Mouse (Mus musculus): ENCODE measurements at regions not wholly inside any gene's neighbourhood (a gene's known extent, or its start where the extent isn't known, plus 50 kb on each side); places are given as distances from the start of the nearest gene placed in this dataset.

- no peak overlapping the region for H3K4me3 ChIP-seq (ENCODE audit: low read depth, low read length)
- H3K27me3 ChIP-seq (ENCODE audit: control insufficient read depth, insufficient read depth, low read length) = no peaks in the 10 kb centered on the region
- WGBS = 92% methylated on average over 7 of the region's 7 CpGs
- H3K36me3 ChIP-seq (ENCODE audit: control insufficient read depth, insufficient read depth, low read length) = no peaks in the 10 kb centered on the region
- H3K9ac ChIP-seq (replicated peaks; ENCODE audit: low read depth, low read length) = no peak overlapping the region
- H3K27ac ChIP-seq (ENCODE audit: low read length) = no peak overlapping the region
- no peak for ATAC-seq (ENCODE audit: insufficient number of reproducible peaks, insufficient read depth, low FRiP score, low read depth)
- H3K4me2 ChIP-seq (replicated peaks; ENCODE audit: low read depth, low read length) = no peak overlapping the region
- no peaks in the 10 kb centered on the region for H3K9me3 ChIP-seq (ENCODE audit: control insufficient read depth, low read depth, low read length)
- H3K4me1 ChIP-seq (ENCODE audit: control insufficient read depth, insufficient read depth, low read length) = no peaks in the 10 kb centered on the region
Measured at GRCm38 (mm10) chr4:89419507-89419906, 108.7 kb upstream of the Cdkn2b start.

DNA sequence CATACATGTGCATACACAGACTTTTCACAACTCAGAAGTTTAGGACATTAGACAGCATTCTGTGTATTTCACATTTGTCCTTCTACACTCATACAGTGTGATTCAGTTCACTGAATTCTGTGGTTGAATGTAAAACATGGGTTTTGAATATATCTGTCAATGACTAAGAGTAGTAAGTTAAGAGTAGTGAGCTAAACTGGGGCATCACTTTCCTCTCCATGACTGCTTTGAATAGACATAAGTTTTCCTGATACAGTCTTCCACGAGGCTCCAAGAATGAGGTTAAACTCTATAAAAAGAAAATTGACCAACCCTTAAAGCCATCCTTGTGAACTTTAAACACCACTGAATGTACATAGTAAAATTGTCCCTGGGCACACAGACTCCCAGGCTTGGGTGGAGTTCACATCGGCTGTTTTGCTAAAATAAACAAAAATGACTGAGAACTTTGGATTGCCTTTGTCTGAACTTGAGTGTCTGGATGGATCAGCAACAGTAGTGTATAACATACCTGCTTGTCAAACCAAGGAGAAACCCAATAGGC is 94.9 kb upstream of the Cdkn2b start:
- no peaks in the 10 kb centered on the region for H3K27me3 ChIP-seq (ENCODE audit: control insufficient read depth, insufficient read depth, low read length)
- no peaks in the 10 kb centered on the region for H3K9me3 ChIP-seq (ENCODE audit: control insufficient read depth, low read depth, low read length)
- no peak overlapping the region for H3K27ac ChIP-seq (ENCODE audit: low read length)
- H3K36me3 ChIP-seq (ENCODE audit: control insufficient read depth, insufficient read depth, low read length) = no peaks in the 10 kb centered on the region
- no peak overlapping the region for H3K4me3 ChIP-seq (ENCODE audit: low read depth, low read length)
- H3K4me1 ChIP-seq (ENCODE audit: control insufficient read depth, insufficient read depth, low read length) = no peaks in the 10 kb centered on the region
- H3K4me2 ChIP-seq (replicated peaks; ENCODE audit: low read depth, low read length) = no peak overlapping the region
- ATAC-seq (ENCODE audit: insufficient number of reproducible peaks, insufficient read depth, low FRiP score, low read depth) = no peak
- WGBS = 42% methylated on average over 2 of the region's 2 CpGs
- no peak overlapping the region for H3K9ac ChIP-seq (replicated peaks; ENCODE audit: low read depth, low read length)

DNA sequence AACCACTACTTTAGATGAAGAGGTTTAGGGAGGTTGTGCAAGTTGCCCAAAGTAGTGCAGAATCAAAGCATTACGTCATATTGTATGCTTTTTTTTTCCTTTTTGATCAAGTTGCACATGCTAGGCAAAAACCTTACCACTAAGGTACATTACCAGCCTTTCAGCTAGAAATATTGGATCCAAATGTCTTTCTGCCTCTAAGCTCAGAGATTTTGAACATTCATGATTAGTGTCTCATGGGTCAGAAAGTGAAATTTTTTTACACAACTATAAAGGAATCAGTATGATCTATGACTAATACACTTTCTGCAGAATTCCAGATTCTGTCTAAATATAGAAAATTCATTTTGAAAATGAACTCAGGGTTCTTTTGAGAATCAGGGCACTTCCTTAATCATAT is 92.3 kb upstream of the Cdkn2b start:
- H3K36me3 ChIP-seq (ENCODE audit: control insufficient read depth, insufficient read depth, low read length) = no peaks in the 10 kb centered on the region
- H3K4me2 ChIP-seq (replicated peaks; ENCODE audit: low read depth, low read length) = no peak overlapping the region

DNA sequence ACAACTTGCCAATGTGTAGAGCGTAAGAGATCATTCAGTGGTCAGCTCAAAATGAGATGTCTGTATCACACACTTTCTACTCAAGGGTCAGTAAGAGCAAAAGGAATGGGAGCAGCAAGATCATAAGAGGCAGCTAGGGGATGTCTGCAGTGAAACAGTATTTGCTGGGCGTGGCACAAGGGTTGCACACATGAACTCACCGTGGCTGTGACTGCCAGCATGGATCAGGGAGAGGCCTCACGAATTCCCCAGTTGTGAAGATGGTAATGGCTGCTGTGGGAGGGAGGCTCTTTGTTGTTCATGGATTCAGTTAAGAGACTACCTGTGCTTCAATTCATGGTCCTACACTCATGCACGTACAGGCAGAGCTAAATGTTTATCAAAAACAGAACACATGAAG is 91.5 kb upstream of the Cdkn2b start:
- ATAC-seq (ENCODE audit: insufficient number of reproducible peaks, insufficient read depth, low FRiP score, low read depth) = no peak
- Histone ChIP-seq H3K9ac (replicated peaks; ENCODE audit: low read depth, low read length) (no peak overlapping the region), H3K4me1 (ENCODE audit: control insufficient read depth, insufficient read depth, low read length) (no peaks in the 10 kb centered on the region), H3K4me2 (replicated peaks; ENCODE audit: low read depth, low read length) (no peak overlapping the region), H3K9me3 (ENCODE audit: control insufficient read depth, low read depth, low read length) (no peaks in the 10 kb centered on the region), H3K36me3 (ENCODE audit: control insufficient read depth, insufficient read depth, low read length) (no peaks in the 10 kb centered on the region), H3K27ac (ENCODE audit: low read length) (no peak overlapping the region), H3K27me3 (ENCODE audit: control insufficient read depth, insufficient read depth, low read length) (no peaks in the 10 kb centered on the region), H3K4me3 (ENCODE audit: low read depth, low read length) (no peak overlapping the region)
- WGBS = 69% methylated on average over 5 of the region's 5 CpGs

More for the DNA sequence above, 92.3 kb upstream of the Cdkn2b start:
- H3K4me1 ChIP-seq (ENCODE audit: control insufficient read depth, insufficient read depth, low read length) = no peaks in the 10 kb centered on the region
- no peak for ATAC-seq (ENCODE audit: insufficient number of reproducible peaks, insufficient read depth, low FRiP score, low read depth)
- 65% methylated on average over 1 of the region's 1 CpGs for WGBS
- no peaks in the 10 kb centered on the region for H3K27me3 ChIP-seq (ENCODE audit: control insufficient read depth, insufficient read depth, low read length)
- no peak overlapping the region for H3K4me3 ChIP-seq (ENCODE audit: low read depth, low read length)
- no peak overlapping the region for H3K9ac ChIP-seq (replicated peaks; ENCODE audit: low read depth, low read length)
- no peaks in the 10 kb centered on the region for H3K9me3 ChIP-seq (ENCODE audit: control insufficient read depth, low read depth, low read length)
- no peak overlapping the region for H3K27ac ChIP-seq (ENCODE audit: low read length)

DNA sequence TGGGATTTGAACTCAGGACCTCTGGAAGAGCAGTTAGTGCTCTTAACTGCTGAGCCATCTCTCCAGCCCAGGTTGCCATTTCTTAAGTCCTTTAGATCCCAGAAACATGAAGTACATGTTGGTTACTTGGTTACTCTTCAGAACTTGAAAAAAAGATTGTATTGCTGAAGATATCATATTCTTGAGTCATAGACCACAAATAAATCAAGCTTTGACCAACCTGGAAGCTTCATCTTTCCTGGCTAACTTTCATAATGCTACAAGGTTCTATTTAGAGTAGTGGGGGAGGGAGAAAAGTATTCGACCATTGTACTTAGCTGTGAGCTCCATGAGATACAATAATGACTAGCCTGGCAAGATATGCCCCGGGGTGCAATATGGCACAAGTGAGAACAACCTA is 90.9 kb upstream of the Cdkn2b start:
- no peak overlapping the region for H3K4me3 ChIP-seq (ENCODE audit: low read depth, low read length)
- 92% methylated on average over 2 of the region's 2 CpGs for WGBS
- no peaks in the 10 kb centered on the region for H3K36me3 ChIP-seq (ENCODE audit: control insufficient read depth, insufficient read depth, low read length)
- no peaks in the 10 kb centered on the region for H3K4me1 ChIP-seq (ENCODE audit: control insufficient read depth, insufficient read depth, low read length)
- H3K27ac ChIP-seq (ENCODE audit: low read length) = no peak overlapping the region
- H3K9me3 ChIP-seq (ENCODE audit: control insufficient read depth, low read depth, low read length) = no peaks in the 10 kb centered on the region
- H3K27me3 ChIP-seq (ENCODE audit: control insufficient read depth, insufficient read depth, low read length) = no peaks in the 10 kb centered on the region
- H3K9ac ChIP-seq (replicated peaks; ENCODE audit: low read depth, low read length) = no peak overlapping the region
- no peak for ATAC-seq (ENCODE audit: insufficient number of reproducible peaks, insufficient read depth, low FRiP score, low read depth)
- H3K4me2 ChIP-seq (replicated peaks; ENCODE audit: low read depth, low read length) = no peak overlapping the region

DNA sequence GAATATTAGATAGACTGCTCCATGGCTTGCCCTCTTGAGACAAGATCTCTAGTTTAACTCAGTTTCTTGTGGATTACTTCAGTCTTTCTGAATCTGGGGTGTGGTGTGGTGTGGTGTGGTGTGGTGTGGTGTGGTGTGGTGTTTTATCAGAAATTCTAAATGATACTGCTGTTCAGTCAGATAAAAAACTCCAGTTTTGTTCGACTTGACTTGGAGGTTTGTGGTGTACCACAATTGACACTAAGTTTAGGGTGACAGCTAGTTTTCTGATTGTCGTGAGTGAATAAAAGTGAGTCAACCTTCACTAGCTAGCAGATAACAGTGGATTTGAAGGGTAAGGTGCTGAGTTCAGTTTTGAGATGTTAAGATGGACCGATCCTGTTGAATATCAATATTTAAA is 89.5 kb upstream of the Cdkn2b start:
- H3K9ac ChIP-seq (replicated peaks; ENCODE audit: low read depth, low read length) = no peak overlapping the region
- H3K27ac ChIP-seq (ENCODE audit: low read length) = no peak overlapping the region
- H3K27me3 ChIP-seq (ENCODE audit: control insufficient read depth, insufficient read depth, low read length) = no peaks in the 10 kb centered on the region
- H3K36me3 ChIP-seq (ENCODE audit: control insufficient read depth, insufficient read depth, low read length) = no peaks in the 10 kb centered on the region
- no peaks in the 10 kb centered on the region for H3K9me3 ChIP-seq (ENCODE audit: control insufficient read depth, low read depth, low read length)
- no peak overlapping the region for H3K4me3 ChIP-seq (ENCODE audit: low read depth, low read length)
- WGBS = 83% methylated on average over 3 of the region's 3 CpGs
- ATAC-seq (ENCODE audit: insufficient number of reproducible peaks, insufficient read depth, low FRiP score, low read depth) = no peak
- no peaks in the 10 kb centered on the region for H3K4me1 ChIP-seq (ENCODE audit: control insufficient read depth, insufficient read depth, low read length)
- no peak overlapping the region for H3K4me2 ChIP-seq (replicated peaks; ENCODE audit: low read depth, low read length)

GRCm38 (mm10) chr4:89399277-89399676 is 88.4 kb upstream of the Cdkn2b start:
- ATAC-seq (ENCODE audit: insufficient number of reproducible peaks, insufficient read depth, low FRiP score, low read depth) = no peak

GRCm38 (mm10) chr4:89396020-89396419 is 85.2 kb upstream of the Cdkn2b start:
- ATAC-seq (ENCODE audit: insufficient number of reproducible peaks, insufficient read depth, low FRiP score, low read depth) = no peak
- no peaks in the 10 kb centered on the region for H3K9me3 ChIP-seq (ENCODE audit: control insufficient read depth, low read depth, low read length)
- H3K27ac ChIP-seq (ENCODE audit: low read length) = no peak overlapping the region
- no peak overlapping the region for H3K4me3 ChIP-seq (ENCODE audit: low read depth, low read length)
- 79% methylated on average over 2 of the region's 2 CpGs for WGBS
- H3K9ac ChIP-seq (replicated peaks; ENCODE audit: low read depth, low read length) = no peak overlapping the region
- no peaks in the 10 kb centered on the region for H3K27me3 ChIP-seq (ENCODE audit: control insufficient read depth, insufficient read depth, low read length)
- H3K4me2 ChIP-seq (replicated peaks; ENCODE audit: low read depth, low read length) = no peak overlapping the region
- no peaks in the 10 kb centered on the region for H3K4me1 ChIP-seq (ENCODE audit: control insufficient read depth, insufficient read depth, low read length)
- no peaks in the 10 kb centered on the region for H3K36me3 ChIP-seq (ENCODE audit: control insufficient read depth, insufficient read depth, low read length)

More at GRCm38 (mm10) chr4:89399277-89399676, 88.4 kb upstream of the Cdkn2b start:
- H3K9ac ChIP-seq (replicated peaks; ENCODE audit: low read depth, low read length) = no peak overlapping the region
- H3K36me3 ChIP-seq (ENCODE audit: control insufficient read depth, insufficient read depth, low read length) = no peaks in the 10 kb centered on the region
- H3K4me1 ChIP-seq (ENCODE audit: control insufficient read depth, insufficient read depth, low read length) = no peaks in the 10 kb centered on the region
- H3K4me3 ChIP-seq (ENCODE audit: low read depth, low read length) = no peak overlapping the region
- H3K27me3 ChIP-seq (ENCODE audit: control insufficient read depth, insufficient read depth, low read length) = no peaks in the 10 kb centered on the region
- no peak overlapping the region for H3K27ac ChIP-seq (ENCODE audit: low read length)
- WGBS = 80% methylated on average over 2 of the region's 2 CpGs
- H3K9me3 ChIP-seq (ENCODE audit: control insufficient read depth, low read depth, low read length) = no peaks in the 10 kb centered on the region
- H3K4me2 ChIP-seq (replicated peaks; ENCODE audit: low read depth, low read length) = no peak overlapping the region

DNA sequence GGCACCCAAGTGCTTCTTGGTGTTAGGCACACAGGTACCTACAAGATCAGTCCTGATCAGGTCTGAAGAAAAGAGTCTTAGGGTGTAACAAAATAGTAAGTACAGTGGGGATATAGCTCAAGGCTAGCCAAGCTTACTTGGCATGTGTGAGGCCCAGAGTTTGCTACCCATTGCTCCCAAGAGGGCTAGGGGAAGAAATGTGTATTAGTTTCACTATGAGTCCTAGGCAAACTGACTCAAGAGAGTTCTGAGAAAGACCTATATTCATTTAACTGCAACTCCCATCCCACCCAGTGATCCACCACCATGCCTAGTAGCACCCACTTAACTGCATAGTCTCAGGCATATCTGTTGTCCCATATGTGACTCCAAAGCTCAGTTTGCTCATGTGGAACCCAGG is 84.5 kb upstream of the Cdkn2b start:
- Histone ChIP-seq H3K27me3 (ENCODE audit: control insufficient read depth, insufficient read depth, low read length) (no peaks in the 10 kb centered on the region), H3K27ac (ENCODE audit: low read length) (no peak overlapping the region), H3K36me3 (ENCODE audit: control insufficient read depth, insufficient read depth, low read length) (no peaks in the 10 kb centered on the region), H3K4me2 (replicated peaks; ENCODE audit: low read depth, low read length) (no peak overlapping the region), H3K9me3 (ENCODE audit: control insufficient read depth, low read depth, low read length) (no peaks in the 10 kb centered on the region), H3K4me1 (ENCODE audit: control insufficient read depth, insufficient read depth, low read length) (no peaks in the 10 kb centered on the region), H3K9ac (replicated peaks; ENCODE audit: low read depth, low read length) (no peak overlapping the region), H3K4me3 (ENCODE audit: low read depth, low read length) (no peak overlapping the region)
- no peak for ATAC-seq (ENCODE audit: insufficient number of reproducible peaks, insufficient read depth, low FRiP score, low read depth)

Measured in stomach, embryonic 14.5 days (tissue).